Mouse (Mus musculus) B cell, adult 62 days (primary cell): ENCODE data around the gene Pdzk1ip1. TPM values are rescaled to one million over a fixed set of nuclear protein-coding genes. Genes with fewer than 3 reads are reported as not detected.

Experiments used
- total RNA-seq: library from RNA; stranded (reverse); gene quantifications from 4 replicates; pipeline ENCODE4 v1.2.4, GENCODE M21; 2023

Gene Pdzk1ip1
- total RNA-seq, result not detected in 4 replicates

GRCm38 (mm10) chr4:115088611-115089338 is at the start of gene Pdzk1ip1:
Gene Pdzk1ip1 (plus strand): TSS chr4:115088708.

DNA sequence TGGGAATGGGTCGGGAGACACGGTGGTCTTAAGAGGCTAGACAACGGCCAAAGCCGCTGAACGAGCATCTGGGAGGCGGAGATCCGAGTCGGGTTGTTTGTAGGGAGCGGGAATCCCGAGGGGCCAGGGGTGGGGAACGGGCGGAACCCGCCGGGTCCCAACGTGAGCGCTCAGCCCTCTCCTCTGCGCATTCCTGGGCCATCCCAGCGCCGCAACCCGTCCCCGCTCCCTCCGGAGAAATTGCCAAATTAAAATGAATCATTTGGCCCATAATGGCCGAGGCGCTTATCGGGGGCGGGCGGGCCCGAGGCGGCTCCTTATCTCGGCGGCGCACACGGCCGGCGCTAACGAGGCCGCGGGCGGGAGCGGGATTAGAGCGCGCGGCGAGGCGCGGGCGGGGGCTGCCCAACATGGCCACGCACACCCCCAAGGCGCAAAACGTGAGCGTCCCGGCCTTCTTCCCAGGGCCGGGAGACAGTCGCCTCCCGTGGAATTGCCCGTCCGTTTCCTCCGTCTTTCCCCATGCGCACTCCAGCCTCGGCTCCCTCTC is 32.1 kb upstream of the Pdzk1ip1 start, which contains the start of gene Tal1:
Gene Tal1, plus strand, starts transcription at position 56 of the 550 bp plus-strand sequence.

GRCm38 (mm10) chr4:115133621-115134295 is 45.2 kb downstream of the Pdzk1ip1 start, which contains the start of gene Cyp4x1:
Gene Cyp4x1 (minus strand): TSS chr4:115134281.

Other genes starting within 250 kb of the Pdzk1ip1 start
- gene Foxd2, start 179.8 kb upstream of the Pdzk1ip1 start, total RNA-seq, result 0.88 to 1.3 TPM (median 1.2 TPM) in 4 replicates
- not detected in 4 replicates for gene Foxe3, start 162.7 kb upstream of the Pdzk1ip1 start, total RNA-seq
- 38.9 to 49.1 TPM (median 44.6 TPM) in 4 replicates for gene Cmpk1, start 101.5 kb upstream of the Pdzk1ip1 start, total RNA-seq
- gene Stil, start 88.5 kb upstream of the Pdzk1ip1 start, total RNA-seq, result 0.36 to 0.86 TPM (median 0.57 TPM) in 4 replicates
- 0.18 to 0.26 TPM (median 0.25 TPM) in 3 of 4 replicates, not detected in the other for gene Tal1, start 32.3 kb upstream of the Pdzk1ip1 start, total RNA-seq
- gene Cyp4x1, start 45.6 kb downstream of the Pdzk1ip1 start, total RNA-seq, result not detected in 4 replicates
- gene Cyp4a29, start 153.4 kb downstream of the Pdzk1ip1 start, total RNA-seq, result not detected in 4 replicates
- gene Cyp4a12a, start 210.3 kb downstream of the Pdzk1ip1 start, total RNA-seq, result not detected in 4 replicates